Mouse (Mus musculus) myocyte (in vitro differentiated cells): Measurements from ENCODE around the gene Usp17le. TPM values are rescaled to one million over a fixed set of nuclear protein-coding genes. Genes with fewer than 3 reads are reported as not detected.
"Not testable (repeated sequence)": the region's sequence is repeated elsewhere in the genome, so short reads cannot be mapped to it uniquely, and the experiment has no call there.

Experiments used
- H3K27me3 ChIP-seq: one replicate; pipeline ENCODE4 v1.6.1; 2011; ENCODE audit not compliant: control insufficient read depth, insufficient read depth, insufficient read length
- H3K36me3 ChIP-seq: one replicate; pipeline ENCODE4 v1.6.1; 2011; ENCODE audit not compliant: control insufficient read depth, insufficient read depth
- H3K4me2 ChIP-seq: one replicate; pipeline ENCODE4 v1.6.1; 2011; ENCODE audit warnings: low read depth, control low read depth
- H3K4me3 ChIP-seq: one replicate; pipeline ENCODE4 v1.5.1; 2011; ENCODE audit warnings: mild to moderate bottlenecking, control low read depth, moderate library complexity
- H3K79me2 ChIP-seq: one replicate; pipeline ENCODE4 v1.6.1; 2011; ENCODE audit not compliant: control insufficient read depth, insufficient read depth
- H3ac ChIP-seq: one replicate; pipeline ENCODE4 v1.6.1; 2011; ENCODE audit not compliant: control insufficient read depth, insufficient read length
- CEBPB ChIP-seq: IDR thresholded peaks from 2 replicates; pipeline ENCODE4 v1.6.1; 2011; ENCODE audit warnings: mild to moderate bottlenecking, moderate library complexity; ENCODE audit not compliant: poor library complexity, insufficient read depth, severe bottlenecking
- E2F4 ChIP-seq: IDR thresholded peaks from one replicate; pipeline ENCODE4 v1.6.1; 2011; ENCODE audit warnings: mild to moderate bottlenecking, control low read depth, moderate library complexity; ENCODE audit not compliant: insufficient read depth
- MAX ChIP-seq: IDR thresholded peaks from one replicate; pipeline ENCODE4 v1.6.1; 2011; ENCODE audit warnings: low read depth, mild to moderate bottlenecking, control low read depth
- MYOG ChIP-seq, 3 experiments: IDR thresholded peaks; one replicate each; pipeline ENCODE4 v1.6.1; 2011; ENCODE audit warnings: control low read depth in 2 of 3, low read depth in 2 of 3, mild to moderate bottlenecking in 2 of 3; ENCODE audit not compliant: insufficient read length in 2 of 3, control insufficient read depth in 1 of 3, insufficient read depth in 1 of 3
- POLR2A ChIP-seq: IDR thresholded peaks from one replicate; pipeline ENCODE4 v1.6.1; 2011; ENCODE audit warnings: low read depth, mild to moderate bottlenecking, control low read depth, moderate library complexity; ENCODE audit not compliant: insufficient read length
- REST ChIP-seq: IDR thresholded peaks from one replicate; pipeline ENCODE4 v1.6.1; 2011; ENCODE audit warnings: mild to moderate bottlenecking, control low read depth, moderate library complexity; ENCODE audit not compliant: insufficient read depth, insufficient read length
- TCF12 ChIP-seq: IDR thresholded peaks from one replicate; pipeline ENCODE4 v1.6.1; 2011; ENCODE audit warnings: mild to moderate bottlenecking, control low read depth; ENCODE audit not compliant: poor library complexity, insufficient read depth, severe bottlenecking
- USF1 ChIP-seq: IDR thresholded peaks from one replicate; pipeline ENCODE4 v1.6.1; 2011; ENCODE audit warnings: low read depth, mild to moderate bottlenecking, control low read depth, moderate library complexity
- polyA plus RNA-seq: library from polyadenylated mRNA; unstranded; fragments of >200 nt; fragmentation: generic; extraction: Trizol; gene quantifications from one replicate; pipeline ENCODE4 v1.2.1, GENCODE M21; 2012; ENCODE audit warnings: missing spikeins

Gene Usp17le
- polyA plus RNA-seq: 0.56 TPM

DNA sequence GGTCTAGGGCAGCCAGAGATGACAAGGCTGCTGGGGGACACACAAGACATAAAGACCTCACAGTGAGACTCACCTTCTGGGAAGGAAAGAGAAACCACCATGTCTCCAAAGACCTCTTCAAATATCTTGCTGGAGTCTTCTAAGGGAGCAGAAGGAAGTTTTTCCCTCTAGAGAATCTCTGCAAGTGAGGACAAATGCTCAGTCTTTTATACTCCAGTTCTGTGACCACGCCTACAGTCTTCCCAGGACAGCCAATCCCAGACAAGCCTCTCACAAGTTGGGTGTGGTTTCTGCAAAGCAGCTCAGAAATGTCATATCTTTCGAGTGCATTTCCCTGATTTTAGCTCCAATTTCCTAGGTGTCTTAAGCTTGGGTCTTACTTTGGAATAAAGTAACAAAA is at the start of gene Usp17le:
Gene Usp17le (minus strand): TSS at position 101 of the 400 bp plus-strand sequence.
- H3K79me2 ChIP-seq, H3ac ChIP-seq, H3K4me2 ChIP-seq, H3K36me3 ChIP-seq, H3K4me3 ChIP-seq, H3K27me3 ChIP-seq: not testable (repeated sequence)

DNA sequence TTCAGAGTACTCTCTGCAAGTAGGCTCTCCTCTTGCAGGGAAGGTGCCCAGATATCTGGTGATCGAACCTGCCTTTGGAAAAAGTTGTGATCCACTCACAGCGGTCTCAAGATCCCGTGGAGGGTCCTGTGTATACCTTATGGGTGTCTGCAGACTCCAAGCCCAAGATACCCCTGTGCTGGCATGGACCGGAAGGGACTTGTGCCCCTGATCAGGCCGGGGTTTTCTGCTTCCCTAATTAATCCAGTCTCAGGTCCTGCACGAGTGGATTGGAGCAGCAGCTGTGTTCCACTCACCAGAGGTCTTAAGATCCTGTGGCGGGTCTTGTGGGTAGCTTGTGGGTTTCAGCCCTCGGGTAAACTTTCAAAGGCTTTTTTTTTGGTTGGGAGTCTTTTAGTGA is 33.1 kb upstream of the Usp17le start:
- not testable (repeated sequence) for H3ac ChIP-seq, H3K79me2 ChIP-seq, H3K27me3 ChIP-seq, H3K36me3 ChIP-seq, H3K4me2 ChIP-seq, H3K4me3 ChIP-seq

DNA sequence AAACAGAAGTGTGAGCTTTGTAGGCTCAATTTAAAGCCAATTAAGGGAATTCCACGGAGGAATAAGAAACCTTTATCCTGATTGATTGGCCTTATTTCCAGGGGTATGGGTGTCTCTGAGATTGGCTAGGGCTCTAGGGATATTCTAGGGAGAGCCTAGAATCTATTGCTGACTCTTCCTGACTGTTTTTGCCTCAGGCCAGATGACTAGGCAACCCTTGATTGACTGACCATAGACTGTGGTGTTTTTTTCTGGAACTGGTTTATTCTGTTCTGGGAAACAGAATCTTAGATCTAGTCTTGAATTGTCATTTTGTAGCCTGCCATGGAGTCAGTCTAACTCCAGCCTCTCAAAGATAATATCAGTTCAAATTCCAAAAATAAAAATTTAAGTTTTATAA is 13.5 kb upstream of the Usp17le start:
- H3ac ChIP-seq: no peak overlapping the region
- TF ChIP-seq E2F4 (no peak), CEBPB (no peak), USF1 (no peak), MYOG (IDR thresholded peaks at IDR 0.05; ENCODE audit: control insufficient read depth in 1 of 3, insufficient read depth in 1 of 3, insufficient read length in 2 of 3, low read depth in 2 of 3) (no peak), TCF12 (no peak), MAX (no peak), REST (no peak), POLR2A (no peak)
- H3K79me2 ChIP-seq: no peaks in the 10 kb centered on the region
- no peaks in the 10 kb centered on the region for H3K27me3 ChIP-seq
- H3K4me3 ChIP-seq: no peak overlapping the region
- no peak overlapping the region for H3K4me2 ChIP-seq
- no peaks in the 10 kb centered on the region for H3K36me3 ChIP-seq

Other genes starting within 250 kb of the Usp17le start
- not detected for gene Olfr651, start 227.3 kb downstream of the Usp17le start, polyA plus RNA-seq
- not detected for gene Olfr652, start 216.6 kb downstream of the Usp17le start, polyA plus RNA-seq
- not detected for gene Olfr653, start 200.2 kb downstream of the Usp17le start, polyA plus RNA-seq
- gene Olfr654, start 190.4 kb downstream of the Usp17le start, polyA plus RNA-seq: not detected
- not detected for gene Olfr655, start 175.7 kb downstream of the Usp17le start, polyA plus RNA-seq
- gene Olfr656, start 163.5 kb downstream of the Usp17le start, polyA plus RNA-seq: not detected
- not detected for gene Olfr657, start 152.7 kb downstream of the Usp17le start, polyA plus RNA-seq
- gene Olfr658, start 130.2 kb downstream of the Usp17le start, polyA plus RNA-seq: not detected
- gene Olfr659, start 110.7 kb downstream of the Usp17le start, polyA plus RNA-seq: not detected
- gene Olfr661, start 91.0 kb downstream of the Usp17le start, polyA plus RNA-seq: not detected
- 0.20 TPM for gene Usp17lb, start 65.1 kb upstream of the Usp17le start, polyA plus RNA-seq
- gene Usp17la, start 79.5 kb upstream of the Usp17le start, polyA plus RNA-seq: 5.3 TPM
- gene Olfr665, start 100.6 kb upstream of the Usp17le start, polyA plus RNA-seq: not detected
- not detected for gene Olfr666, start 118.5 kb upstream of the Usp17le start, polyA plus RNA-seq
- gene Olfr667, start 144.0 kb upstream of the Usp17le start, polyA plus RNA-seq: not detected
- gene Olfr668, start 150.6 kb upstream of the Usp17le start, polyA plus RNA-seq: not detected
- not detected for gene Olfr669, start 156.8 kb upstream of the Usp17le start, polyA plus RNA-seq
- gene Olfr670, start 185.2 kb upstream of the Usp17le start, polyA plus RNA-seq: not detected
- not detected for gene Olfr671, start 201.7 kb upstream of the Usp17le start, polyA plus RNA-seq
- gene Olfr672, start 224.6 kb upstream of the Usp17le start, polyA plus RNA-seq: not detected